Mouse (Mus musculus) gastrocnemius, adult 2 months (tissue): ENCODE measurements at regions not wholly inside any gene's neighbourhood (a gene's known extent, or its start where the extent isn't known, plus 50 kb on each side); places are given as distances from the start of the nearest gene placed in this dataset.
A peak's percentile ranks its signal among the peaks of the same experiment; 100 is the strongest.

Experiments used
- DNase-seq: peaks from one replicate; pipeline ENCODE4 v3.0.0; 2022
- H3K27ac ChIP-seq: fragments of 200-600 bp; 2 replicates; pipeline ENCODE4 v1.8.1; 2022; ENCODE audit warnings: mild to moderate bottlenecking
- H3K4me3 ChIP-seq: fragments of 200-600 bp; 2 replicates; pipeline ENCODE4 v1.8.1; 2022; ENCODE audit warnings: mild to moderate bottlenecking, moderate library complexity
- CTCF ChIP-seq: fragments of 200-600 bp; IDR thresholded peaks from 2 replicates; pipeline ENCODE4 v1.8.1; 2022; ENCODE audit warnings: antibody characterized with exemption, mild to moderate bottlenecking, moderate library complexity
- intact Hi-C: fragments of 180-260 bp; cut with DNase I; formaldehyde crosslinking; loops from one replicate; pipeline ENCODE4 v1.15.1; 2025

DNA sequence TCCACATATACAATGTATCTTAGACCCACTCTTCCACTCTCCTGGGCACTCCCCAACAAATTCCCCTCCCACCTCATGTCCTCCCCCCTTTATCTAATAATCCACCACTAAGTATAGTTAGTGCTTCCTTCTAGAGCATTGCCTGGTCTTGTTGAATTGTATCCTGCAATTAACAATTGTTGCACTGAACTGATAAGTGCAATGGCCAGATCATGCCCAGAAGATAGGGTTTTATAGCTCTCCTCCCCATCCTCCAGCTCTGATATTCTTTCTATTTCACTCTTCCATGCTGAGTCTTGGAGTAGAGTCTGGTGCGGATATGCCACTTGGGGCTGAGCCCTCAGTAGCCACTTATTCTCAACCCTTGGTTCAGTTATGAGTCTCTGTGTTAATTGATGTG is 159.6 kb upstream of the Klf3 start:
- no peak for DNase-seq
- intact Hi-C loops = no loop called here
- H3K27ac ChIP-seq = no peak overlapping the region
- TF ChIP-seq CTCF = no peak
- H3K4me3 ChIP-seq = no peak overlapping the region

GRCm38 (mm10) chr5:64647417-64648125 is 155.6 kb upstream of the Klf3 start:
- Histone ChIP-seq H3K4me3 (peak overlapping the region; percentile 63), H3K27ac (no peak overlapping the region)
- intact Hi-C loops = no loop called here
- no peak for DNase-seq
- no peak for TF ChIP-seq CTCF

GRCm38 (mm10) chr5:64648492-64648891 is 154.7 kb upstream of the Klf3 start:
- TF ChIP-seq CTCF = no peak
- no peak overlapping the region for H3K4me3 ChIP-seq
- H3K27ac ChIP-seq = no peak overlapping the region
- DNase-seq = no peak
- intact Hi-C loops = no loop called here

- no peak for DNase-seq
- no peak for TF ChIP-seq CTCF
Observed at GRCm38 (mm10) chr5:64651407-64651806, 151.8 kb upstream of the Klf3 start.

GRCm38 (mm10) chr5:64653764-64654163 is 149.4 kb upstream of the Klf3 start:
- Histone ChIP-seq H3K4me3 (no peak overlapping the region), H3K27ac (no peak overlapping the region)
- TF ChIP-seq CTCF = no peak
- intact Hi-C loops = no loop called here
- no peak for DNase-seq

More at GRCm38 (mm10) chr5:64651407-64651806, 151.8 kb upstream of the Klf3 start:
- Histone ChIP-seq H3K27ac (no peak overlapping the region), H3K4me3 (no peak overlapping the region)
- intact Hi-C loops = no loop called here

GRCm38 (mm10) chr5:64655286-64655685 is 147.9 kb upstream of the Klf3 start:
- DNase-seq = no peak
- Histone ChIP-seq H3K27ac (no peak overlapping the region), H3K4me3 (no peak overlapping the region)
- no peak for TF ChIP-seq CTCF
- intact Hi-C loops = no loop called here

- intact Hi-C loops = no loop called here
- Histone ChIP-seq H3K4me3 (no peak overlapping the region), H3K27ac (no peak overlapping the region)
- DNase-seq = no peak
- no peak for TF ChIP-seq CTCF
Observed at GRCm38 (mm10) chr5:64661959-64662358, 141.2 kb upstream of the Klf3 start.

DNA sequence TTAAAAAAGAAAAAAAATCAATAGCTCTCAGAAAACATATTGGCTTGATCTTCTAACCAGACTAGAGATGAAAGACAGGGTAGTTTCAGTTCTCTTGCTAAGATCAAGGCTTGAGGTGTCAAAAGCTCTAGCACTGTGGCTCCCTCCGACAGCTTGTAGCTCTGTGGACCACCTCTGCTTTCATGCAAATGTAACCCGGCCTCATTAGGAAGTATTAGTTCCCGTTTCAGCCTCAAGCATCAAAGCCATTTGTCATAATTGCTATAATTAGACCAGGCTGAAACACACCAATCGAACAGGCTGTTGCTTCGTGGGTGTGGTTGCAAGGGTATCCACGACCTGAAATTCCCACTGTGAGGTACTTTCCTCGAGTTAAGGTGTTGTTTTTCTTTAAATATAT is 140.7 kb upstream of the Klf3 start:
- DNase-seq = no peak
- Histone ChIP-seq H3K4me3 (no peak overlapping the region), H3K27ac (no peak overlapping the region)
- intact Hi-C loops = no loop called here
- no peak for TF ChIP-seq CTCF

- no peak for DNase-seq
- TF ChIP-seq CTCF = no peak
- Histone ChIP-seq H3K27ac (no peak overlapping the region), H3K4me3 (no peak overlapping the region)
- intact Hi-C loops = no loop called here
Observed at GRCm38 (mm10) chr5:64663766-64664165, 139.4 kb upstream of the Klf3 start.

- no peak for DNase-seq
- TF ChIP-seq CTCF = no peak
- no peak overlapping the region for H3K4me3 ChIP-seq
- H3K27ac ChIP-seq = 0 out of 2 replicates have a peak overlapping the region, but pooled peaks have one; percentile 60
- intact Hi-C loops = no loop called here
Observed at GRCm38 (mm10) chr5:64665064-64665463, 138.1 kb upstream of the Klf3 start.

GRCm38 (mm10) chr5:64666256-64666655 is 136.9 kb upstream of the Klf3 start:
- H3K27ac ChIP-seq = peak overlapping the region; percentile 60
- no peak overlapping the region for H3K4me3 ChIP-seq
- no peak for DNase-seq
- TF ChIP-seq CTCF = no peak
- intact Hi-C loops = no loop called here

- Histone ChIP-seq H3K27ac (peak overlapping the region; percentile 43), H3K4me3 (no peak overlapping the region)
- no peak for TF ChIP-seq CTCF
- intact Hi-C loops = no loop called here
- peak; percentile 38 for DNase-seq
Observed at GRCm38 (mm10) chr5:64667053-64667452, 136.1 kb upstream of the Klf3 start.

DNA sequence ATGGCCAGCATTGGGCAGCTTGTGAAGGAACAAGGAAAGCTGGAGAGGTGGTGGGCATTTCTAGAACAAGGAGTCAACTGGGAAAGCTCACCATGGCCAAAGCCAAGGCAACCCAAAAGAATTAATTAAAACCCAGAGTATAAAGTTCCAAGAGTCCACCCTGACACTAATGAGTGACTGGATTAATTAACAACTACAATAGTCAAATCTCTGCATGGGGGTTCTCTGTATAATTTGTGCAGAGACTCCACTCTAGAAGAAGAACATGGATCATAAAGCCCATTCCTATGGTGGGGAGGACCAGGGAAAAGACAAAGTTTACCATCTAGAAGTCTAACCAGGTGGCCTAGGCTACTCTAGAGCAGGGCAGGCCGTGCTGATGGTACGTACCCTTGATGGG is 129.3 kb upstream of the Klf3 start:
- no peak for TF ChIP-seq CTCF
- DNase-seq = no peak
- H3K27ac ChIP-seq = no peak overlapping the region
- intact Hi-C loops = no loop called here
- no peak overlapping the region for H3K4me3 ChIP-seq

- H3K27ac ChIP-seq = no peak overlapping the region
- H3K4me3 ChIP-seq = no peak overlapping the region
- intact Hi-C loops = no loop called here
- no peak for DNase-seq
- TF ChIP-seq CTCF = no peak
Observed at GRCm38 (mm10) chr5:64676214-64676945, 126.8 kb upstream of the Klf3 start.
